Mouse (Mus musculus) CD4-positive helper T cell, adult 2 months (primary cell): ENCODE data around the gene Mrps33.
A peak's percentile ranks its signal among the peaks of the same experiment; 100 is the strongest.

Experiments
- DNase-seq: peaks from one replicate; pipeline ENCODE4 v3.0.0-alpha.2; 2012; ENCODE audit warnings: low read depth, missing footprints, low spot score

The Mrps33 gene

GRCm38 (mm10) chr6:39810612-39811116 lies at the start of gene Mrps33:
TSS of gene Mrps33 (minus strand) at chr6:39810988.
- DNase-seq, result peak; percentile 97

GRCm38 (mm10) chr6:39849667-39850066 lies 38.9 kb upstream of the Mrps33 start:
- DNase-seq, result no peak

GRCm38 (mm10) chr6:39848766-39849165 lies 38.0 kb upstream of the Mrps33 start:
- no peak for DNase-seq

- no peak for DNase-seq
Observed at GRCm38 (mm10) chr6:39847538-39847937, 36.8 kb upstream of the Mrps33 start.

- no peak for DNase-seq
Observed at GRCm38 (mm10) chr6:39843698-39844342, 33.0 kb upstream of the Mrps33 start.

- no peak for DNase-seq
Observed at GRCm38 (mm10) chr6:39828736-39829135, 17.9 kb upstream of the Mrps33 start.

GRCm38 (mm10) chr6:39821241-39821640 lies 10.5 kb upstream of the Mrps33 start:
- no peak for DNase-seq

- DNase-seq, result no peak
Observed at GRCm38 (mm10) chr6:39818922-39819321, 8.1 kb upstream of the Mrps33 start.

GRCm38 (mm10) chr6:39808511-39808910 lies 2.3 kb downstream of the Mrps33 start:
- no peak for DNase-seq

- DNase-seq, result no peak
Observed at GRCm38 (mm10) chr6:39807050-39807560, 3.7 kb downstream of the Mrps33 start.

GRCm38 (mm10) chr6:39806336-39806735 lies 4.5 kb downstream of the Mrps33 start:
- no peak for DNase-seq

GRCm38 (mm10) chr6:39805916-39806315 lies 4.9 kb downstream of the Mrps33 start:
- no peak for DNase-seq

- DNase-seq, result no peak
Observed at GRCm38 (mm10) chr6:39800977-39801376, 9.8 kb downstream of the Mrps33 start.

GRCm38 (mm10) chr6:39797076-39797475 lies 13.7 kb downstream of the Mrps33 start:
- no peak for DNase-seq

- no peak for DNase-seq
Observed at GRCm38 (mm10) chr6:39796150-39796549, 14.6 kb downstream of the Mrps33 start.

- DNase-seq, result no peak
Observed at GRCm38 (mm10) chr6:39791806-39792205, 19.0 kb downstream of the Mrps33 start.

- no peak for DNase-seq
Observed at GRCm38 (mm10) chr6:39788408-39788807, 22.4 kb downstream of the Mrps33 start.

GRCm38 (mm10) chr6:39787783-39788182 lies 23.0 kb downstream of the Mrps33 start:
- no peak for DNase-seq

- DNase-seq, result no peak
Observed at GRCm38 (mm10) chr6:39785944-39786343, 24.8 kb downstream of the Mrps33 start.

- DNase-seq, result no peak
Observed at GRCm38 (mm10) chr6:39783521-39783920, 27.3 kb downstream of the Mrps33 start.

- peak; percentile 53 for DNase-seq
Observed at GRCm38 (mm10) chr6:39782618-39783017, 28.2 kb downstream of the Mrps33 start.

GRCm38 (mm10) chr6:39781766-39782530 lies 28.8 kb downstream of the Mrps33 start:
- no peak for DNase-seq
